Mouse (Mus musculus) T-cell, adult 2 months (primary cell): ENCODE data around the gene 4930415O20Rik.

Experiments used
- DNase-seq: peaks from one replicate; pipeline ENCODE4 v3.0.0; 2022; ENCODE audit warnings: low spot score

The 4930415O20Rik gene

GRCm38 (mm10) chr15:98630540-98630939 is 59.7 kb downstream of the 4930415O20Rik start, which contains the start of gene Cacnb3:
Gene Cacnb3 (plus strand): TSS chr15:98630840.
- no peak for DNase-seq

GRCm38 (mm10) chr15:98631493-98631892 is 60.7 kb downstream of the 4930415O20Rik start:
- peak; percentile 80 for DNase-seq

GRCm38 (mm10) chr15:98632107-98632744 is 61.4 kb downstream of the 4930415O20Rik start:
- DNase-seq = no peak

- DNase-seq = no peak
Measured at GRCm38 (mm10) chr15:98632921-98633320, 62.1 kb downstream of the 4930415O20Rik start.

GRCm38 (mm10) chr15:98633822-98634470 is 63.1 kb downstream of the 4930415O20Rik start:
- no peak for DNase-seq

GRCm38 (mm10) chr15:98634541-98635081 is 63.8 kb downstream of the 4930415O20Rik start:
- peak; percentile 46 for DNase-seq

- no peak for DNase-seq
Measured at GRCm38 (mm10) chr15:98635291-98635841, 64.6 kb downstream of the 4930415O20Rik start.

- no peak for DNase-seq
Measured at GRCm38 (mm10) chr15:98636517-98636916, 65.7 kb downstream of the 4930415O20Rik start.

- no peak for DNase-seq
Measured at GRCm38 (mm10) chr15:98637155-98637554, 66.4 kb downstream of the 4930415O20Rik start.
